Mouse (Mus musculus): ENCODE results near the gene Prl7a2. TPM values are rescaled to one million over a fixed set of nuclear protein-coding genes. Genes with fewer than 3 reads are reported as not detected.

Prl7a2 gene
- polyA plus RNA-seq (2015; fragmentation: Nextera tagmentation; extraction: Ambion mirVana) = not detected in 2 replicates

GRCm38 (mm10) chr13:27667936-27668335 lies at the start of gene Prl7a2:
Prl7a2 (minus strand) TSS chr13:27668036.
- Histone ChIP-seq H3K4me3 (no peak within 1 kb of the TSS), H3K27ac (no peak within 1 kb of the TSS), H3K36me3 (replicated peaks) (no peaks in the 10 kb centered on the region), H3K27me3 (replicated peaks) (no peaks in the 10 kb centered on the region), H3K9ac (no peak within 1 kb of the TSS), H3K4me2 (no peak within 1 kb of the TSS), H3K4me1 (no peaks in the 10 kb centered on the region), H3K9me3 (no peaks in the 10 kb centered on the region)
- ATAC-seq (replicated peaks) = no peak
- 89% methylated on average over 4 of the region's 4 CpGs for WGBS

- Histone ChIP-seq H3K27ac (no peak within 1 kb of the TSS), H3K4me1 (no peaks in the 10 kb centered on the region), H3K4me2 (no peak within 1 kb of the TSS), H3K4me3 (no peak within 1 kb of the TSS), H3K9ac (no peak within 1 kb of the TSS), H3K9me3 (no peaks in the 10 kb centered on the region), H3K36me3 (replicated peaks) (no peaks in the 10 kb centered on the region), H3K27me3 (replicated peaks) (no peaks in the 10 kb centered on the region)
- ATAC-seq (replicated peaks) = no peak
- 89% methylated on average over 5 of the region's 5 CpGs for WGBS
Measured at GRCm38 (mm10) chr13:27716636-27717035, 48.8 kb upstream of the Prl7a2 start, which contains the start of gene Prl7d1. Prl7d1 (minus strand) TSS chr13:27716736.

- WGBS = 79% methylated on average over 2 of the region's 2 CpGs
- ATAC-seq (replicated peaks) = no peak
- no peaks in the 10 kb centered on the region for H3K9me3 ChIP-seq
- no peak overlapping the region for H3K4me3 ChIP-seq
- H3K36me3 ChIP-seq (replicated peaks) = no peaks in the 10 kb centered on the region
- no peak overlapping the region for H3K27ac ChIP-seq
- no peaks in the 10 kb centered on the region for H3K27me3 ChIP-seq (replicated peaks)
- no peak overlapping the region for H3K9ac ChIP-seq
- no peaks in the 10 kb centered on the region for H3K4me1 ChIP-seq
- no peak overlapping the region for H3K4me2 ChIP-seq
Measured at GRCm38 (mm10) chr13:27706521-27706920, 38.7 kb upstream of the Prl7a2 start.

- WGBS = 90% methylated on average over 2 of the region's 2 CpGs
- H3K27me3 ChIP-seq (replicated peaks) = no peaks in the 10 kb centered on the region
- H3K36me3 ChIP-seq (replicated peaks) = no peaks in the 10 kb centered on the region
- H3K9me3 ChIP-seq = no peaks in the 10 kb centered on the region
- H3K27ac ChIP-seq = no peak overlapping the region
- H3K4me2 ChIP-seq = no peak overlapping the region
- no peaks in the 10 kb centered on the region for H3K4me1 ChIP-seq
- no peak overlapping the region for H3K4me3 ChIP-seq
- ATAC-seq (replicated peaks) = no peak
- H3K9ac ChIP-seq = no peak overlapping the region
Measured at GRCm38 (mm10) chr13:27660747-27661146, 7.1 kb downstream of the Prl7a2 start.

- Histone ChIP-seq H3K4me1 (no peaks in the 10 kb centered on the region), H3K9me3 (no peaks in the 10 kb centered on the region), H3K27ac (no peak within 1 kb of the TSS), H3K27me3 (replicated peaks) (no peaks in the 10 kb centered on the region), H3K36me3 (replicated peaks) (no peaks in the 10 kb centered on the region), H3K9ac (no peak within 1 kb of the TSS), H3K4me3 (no peak within 1 kb of the TSS), H3K4me2 (no peak within 1 kb of the TSS)
- 97% methylated on average over 3 of the region's 3 CpGs for WGBS
- no peak for ATAC-seq (replicated peaks)
Measured at GRCm38 (mm10) chr13:27642393-27642792, 25.4 kb downstream of the Prl7a2 start, which contains the start of gene Prl7a1. Prl7a1 (minus strand) TSS chr13:27642493.

GRCm38 (mm10) chr13:27610482-27610881 lies 57.4 kb downstream of the Prl7a2 start, which contains the start of gene Prl7b1:
Prl7b1 (minus strand) TSS chr13:27610582.
- Histone ChIP-seq H3K9ac (no peak within 1 kb of the TSS), H3K27me3 (replicated peaks) (no peaks in the 10 kb centered on the region), H3K36me3 (replicated peaks) (no peaks in the 10 kb centered on the region), H3K4me2 (no peak within 1 kb of the TSS), H3K4me1 (no peaks in the 10 kb centered on the region), H3K4me3 (no peak within 1 kb of the TSS), H3K27ac (no peak within 1 kb of the TSS), H3K9me3 (no peaks in the 10 kb centered on the region)
- 86% methylated on average over 4 of the region's 4 CpGs for WGBS
- ATAC-seq (replicated peaks) = no peak

Other genes with a start within 250 kb of the Prl7a2 start
- not detected in 2 replicates for gene Prl8a6, start 229.3 kb downstream of the Prl7a2 start, polyA plus RNA-seq (2015; fragmentation: Nextera tagmentation; extraction: Ambion mirVana)
- not detected in 2 replicates for gene Prl8a8, start 154.8 kb downstream of the Prl7a2 start, polyA plus RNA-seq (2015; fragmentation: Nextera tagmentation; extraction: Ambion mirVana)
- not detected in 2 replicates for gene Prl8a9, start 103.4 kb downstream of the Prl7a2 start, polyA plus RNA-seq (2015; fragmentation: Nextera tagmentation; extraction: Ambion mirVana)
- not detected in 2 replicates for gene Prl8a1, start 85.9 kb downstream of the Prl7a2 start, polyA plus RNA-seq (2015; fragmentation: Nextera tagmentation; extraction: Ambion mirVana)
- gene Prl7b1, start 57.5 kb downstream of the Prl7a2 start, polyA plus RNA-seq (2015; fragmentation: Nextera tagmentation; extraction: Ambion mirVana) = not detected in 2 replicates
- not detected in 2 replicates for gene Prl7a1, start 25.5 kb downstream of the Prl7a2 start, polyA plus RNA-seq (2015; fragmentation: Nextera tagmentation; extraction: Ambion mirVana)
- gene Prl7d1, start 48.7 kb upstream of the Prl7a2 start, polyA plus RNA-seq (2015; fragmentation: Nextera tagmentation; extraction: Ambion mirVana) = not detected in 2 replicates
- not detected in 2 replicates for gene Prl7c1, start 112.8 kb upstream of the Prl7a2 start, polyA plus RNA-seq (2015; fragmentation: Nextera tagmentation; extraction: Ambion mirVana)
- not detected in 2 replicates for gene Prl2a1, start 133.6 kb upstream of the Prl7a2 start, polyA plus RNA-seq (2015; fragmentation: Nextera tagmentation; extraction: Ambion mirVana)
- gene Prl2c1, start 181.3 kb upstream of the Prl7a2 start, polyA plus RNA-seq (2015; fragmentation: Nextera tagmentation; extraction: Ambion mirVana) = not detected in 2 replicates